Mouse (Mus musculus): ENCODE data around the gene Hist1h2ap. TPM values are rescaled to one million over a fixed set of nuclear protein-coding genes. Genes with fewer than 3 reads are reported as not detected.

The Hist1h2ap gene
- total RNA-seq, 2 experiments from 2014 or later, result 66.4 to 75.9 TPM

Small RNAs within 50 kb of the gene (microRNA-seq; reads per million reads assigned to microRNA genes)
- gene Gm19658 (not detected), gene Gm44346 (not detected), gene Gm44466 (not detected)

Other genes starting within 250 kb of the Hist1h2ap start
- not detected for gene Olfr1362, start 219.5 kb downstream of the Hist1h2ap start, total RNA-seq (2021)
- gene Olfr11, start 191.0 kb downstream of the Hist1h2ap start, total RNA-seq (2021), result not detected
- not detected for gene Olfr1361, start 170.1 kb downstream of the Hist1h2ap start, total RNA-seq (2021)
- not detected for gene Olfr1360, start 156.1 kb downstream of the Hist1h2ap start, total RNA-seq (2021)
- gene Olfr1359, start 135.4 kb downstream of the Hist1h2ap start, total RNA-seq (2021), result not detected
- 10 to 100 TPM; 41.4 to 52.8 TPM for gene Hist1h2bl, start 117.4 kb downstream of the Hist1h2ap start, total RNA-seq (2021)
- gene Hist1h2ai, start 117.1 kb downstream of the Hist1h2ap start, total RNA-seq (2021), result 10 to 100 TPM; 68.4 to 76.2 TPM
- 10 to 100 TPM; 69.3 to 80.8 TPM for gene Hist1h3h, start 115.8 kb downstream of the Hist1h2ap start, total RNA-seq (2021)
- gene Hist1h2bm, start 111.5 kb downstream of the Hist1h2ap start, total RNA-seq (2021), result 10 to 100 TPM; 10.1 to 13.9 TPM
- 10 to 100 TPM; 13.5 to 16.2 TPM for gene Hist1h4j, start 98.4 kb downstream of the Hist1h2ap start, total RNA-seq (2021)
- gene Hist1h4k, start 83.0 kb downstream of the Hist1h2ap start, total RNA-seq (2021), result 100 to 1,000 TPM; 306 to 311 TPM
- 10 to 100 TPM; 23.0 to 24.1 TPM for gene Hist1h2ak, start 79.7 kb downstream of the Hist1h2ap start, total RNA-seq (2021)
- 10 to 100 TPM; 23.0 to 25.1 TPM for gene Hist1h2bn, start 79.4 kb downstream of the Hist1h2ap start, total RNA-seq (2021)
- 10 to 100 TPM; 19.5 to 20.4 TPM for gene Hist1h1b, start 52.9 kb downstream of the Hist1h2ap start, total RNA-seq (2021)
- 10 to 100 TPM; 53.5 to 57.3 TPM for gene Hist1h3i, start 50.1 kb downstream of the Hist1h2ap start, total RNA-seq (2021)
- gene Hist1h2an, start 46.3 kb downstream of the Hist1h2ap start, total RNA-seq (2021), result 1 to 10 TPM; 5.2 to 6.1 TPM
- 10 to 100 TPM; 16.5 to 17.0 TPM for gene Hist1h2bp, start 46.0 kb downstream of the Hist1h2ap start, total RNA-seq (2021)
- gene Hist1h2bq, start 23.3 kb downstream of the Hist1h2ap start, total RNA-seq (2021), result 10 to 100 TPM; 48.3 to 50.2 TPM
- gene Hist1h2ao, start 23.0 kb downstream of the Hist1h2ap start, total RNA-seq (2021), result not detected
- gene Hist1h4m, start 21.8 kb downstream of the Hist1h2ap start, total RNA-seq (2021), result 100 to 1,000 TPM; 180 to 194 TPM
- 10 to 100 TPM; 21.2 to 27.5 TPM for gene Hist1h4n, start 1.3 kb downstream of the Hist1h2ap start, total RNA-seq (2021)
- gene Hist1h2br, start 236 bp upstream of the Hist1h2ap start, total RNA-seq (2021), result 10 to 100 TPM; 47.5 to 49.6 TPM
- 1 to 10 TPM; 3.9 to 5.1 TPM for gene Zfp184, start 111.6 kb upstream of the Hist1h2ap start, total RNA-seq (2021)
- gene Pom121l2, start 147.7 kb upstream of the Hist1h2ap start, total RNA-seq (2021), result not detected
- under 1 TPM in 1 of 2 experiments, not detected in 1; 0.55 TPM for gene Prss16, start 176.2 kb upstream of the Hist1h2ap start, total RNA-seq (2021)
- 10 to 100 TPM; 37.9 to 54.9 TPM for gene Hist1h2ah, start 202.1 kb upstream of the Hist1h2ap start, total RNA-seq (2021)
- 10 to 100 TPM; 38.0 to 50.2 TPM for gene Hist1h2bk, start 202.4 kb upstream of the Hist1h2ap start, total RNA-seq (2021)
- 10 to 100 TPM; 45.9 to 47.6 TPM for gene Hist1h4i, start 207.9 kb upstream of the Hist1h2ap start, total RNA-seq (2021)
- gene Hist1h2ag, start 209.4 kb upstream of the Hist1h2ap start, total RNA-seq (2021), result 10 to 100 TPM; 26.2 to 28.0 TPM
- 10 to 100 TPM; 21.4 to 25.6 TPM for gene Hist1h2bj, start 209.7 kb upstream of the Hist1h2ap start, total RNA-seq (2021)

Measured in left cerebral cortex, postnatal 10 days (tissue).